Mouse (Mus musculus) limb, embryonic 13.5 days (tissue): ENCODE measurements around the gene Car15. TPM values are rescaled to one million over a fixed set of nuclear protein-coding genes. Genes with fewer than 3 reads are reported as not detected.

Source experiments
- ATAC-seq: fragments of 200-750 bp; cut with Nextera tagmentation; 2 replicates; pipeline ENCODE4 v1.8.0; 2017; ENCODE audit warnings: low read depth, moderate number of reproducible peaks, moderate TSS enrichment; ENCODE audit not compliant: low FRiP score
- H3K27ac ChIP-seq: fragments of 300-500 bp; sonication (generic); 2 replicates; pipeline ENCODE4 v1.5.1; 2015; ENCODE audit warnings: inconsistent platforms, mild to moderate bottlenecking, moderate library complexity
- H3K27me3 ChIP-seq: fragments of 300-500 bp; sonication (generic); 2 replicates; pipeline ENCODE4 v1.6.1; 2015; ENCODE audit warnings: mild to moderate bottlenecking, inconsistent platforms
- H3K36me3 ChIP-seq: fragments of 300-500 bp; sonication (generic); 2 replicates; pipeline ENCODE4 v1.6.1; 2015; ENCODE audit warnings: inconsistent platforms, mild to moderate bottlenecking, moderate library complexity
- H3K4me1 ChIP-seq: fragments of 300-500 bp; sonication (generic); 2 replicates; pipeline ENCODE4 v1.6.1; 2015; ENCODE audit warnings: inconsistent platforms
- H3K4me2 ChIP-seq: fragments of 300-500 bp; sonication (generic); replicated peaks from 2 replicates; pipeline ENCODE4 v1.6.1; 2015; ENCODE audit warnings: inconsistent platforms, mild to moderate bottlenecking, moderate library complexity
- H3K4me3 ChIP-seq: fragments of 300-500 bp; sonication (generic); 2 replicates; pipeline ENCODE4 v1.5.1; 2015; ENCODE audit warnings: moderate library complexity, mild to moderate bottlenecking, inconsistent platforms
- H3K9ac ChIP-seq: fragments of 300-500 bp; sonication (generic); 2 replicates; pipeline ENCODE4 v1.6.1; 2015; ENCODE audit warnings: mild to moderate bottlenecking, inconsistent platforms
- H3K9me3 ChIP-seq: fragments of 300-500 bp; sonication (generic); 2 replicates; pipeline ENCODE4 v1.6.1; 2016; ENCODE audit warnings: inconsistent platforms
- WGBS: fragments of 180-500 bp; shearing (Covaris S2); methylation state at CpG from one replicate; pipeline ENCODE4 v1.1.7; 2015; 5-methylcytosine and 5-hydroxymethylcytosine counted together
- polyA plus RNA-seq: library from polyadenylated mRNA; unstranded; fragments of >200 nt; fragmentation: Nextera tagmentation; extraction: Ambion mirVana; gene quantifications from 2 replicates; pipeline ENCODE4 v1.2.1, GENCODE M21; 2015

The Car15 gene
- 2.7 and 3.0 TPM in 2 replicates for polyA plus RNA-seq

DNA sequence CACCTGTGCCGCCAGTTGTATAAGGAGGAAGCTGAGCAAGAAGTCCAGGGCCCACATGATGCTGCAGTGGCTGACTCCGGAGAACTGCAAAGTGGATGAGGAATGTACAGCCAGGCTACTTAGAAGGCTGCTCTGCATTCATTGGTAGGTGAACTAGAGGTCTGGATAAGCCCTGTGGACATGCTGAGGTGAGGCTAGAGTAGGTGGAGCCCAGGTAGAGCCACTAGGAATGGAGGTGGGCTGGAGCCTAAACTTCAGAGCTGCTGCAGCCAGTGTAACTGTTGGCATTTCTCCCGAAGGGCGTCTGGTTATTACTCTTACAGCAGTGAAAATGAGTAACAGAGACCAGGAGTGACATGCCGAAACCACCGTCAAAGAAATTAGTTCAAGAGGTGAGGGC is at the start of gene Car15:
TSS of gene Car15 (minus strand) at position 314 of the 400 bp plus-strand sequence.
- Histone ChIP-seq H3K9ac (no peak within 1 kb of the TSS; the same call in 1 of the 2 replicates), H3K27me3 (peaks cover 51% of the 10 kb centered on the region), H3K27ac (0 out of 2 replicates have a peak within 1 kb of the TSS, but pooled peaks have one; percentile 4), H3K4me1 (peaks cover 11% of the 10 kb centered on the region), H3K36me3 (peaks cover 43% of the 10 kb centered on the region), H3K4me3 (no peak within 1 kb of the TSS), H3K9me3 (no peaks in the 10 kb centered on the region), H3K4me2 (no peak within 1 kb of the TSS)
- ATAC-seq: no peak
- WGBS: 70% methylated on average over 6 of the region's 6 CpGs

DNA sequence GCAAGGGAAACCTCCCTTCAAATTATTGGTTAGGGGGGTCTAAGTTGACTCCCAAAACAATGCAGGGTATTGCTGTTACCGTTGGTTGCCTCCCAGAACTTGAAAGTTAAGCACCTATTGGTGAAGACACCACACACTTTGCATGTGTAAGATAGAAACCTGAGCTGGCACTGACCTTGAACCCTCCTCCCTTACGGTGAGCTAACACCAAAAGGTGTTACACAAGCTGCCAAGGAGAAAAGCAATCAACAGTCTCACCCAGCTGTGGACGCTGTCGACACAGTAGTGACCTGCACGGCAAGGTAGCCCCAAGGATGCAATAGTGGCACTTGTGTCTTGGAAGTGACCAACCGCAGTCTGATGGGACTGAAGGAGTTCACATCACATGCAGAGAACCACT is 46.0 kb upstream of the Car15 start:
- peaks cover 7% of the 10 kb centered on the region for H3K4me1 ChIP-seq
- no peaks in the 10 kb centered on the region for H3K9me3 ChIP-seq
- H3K4me2 ChIP-seq: no peak overlapping the region
- 82% methylated on average over 6 of the region's 6 CpGs for WGBS
- no peak for ATAC-seq
- no peaks in the 10 kb centered on the region for H3K27me3 ChIP-seq
- H3K36me3 ChIP-seq: peaks cover 35% of the 10 kb centered on the region
- H3K9ac ChIP-seq: no peak overlapping the region
- no peak overlapping the region for H3K27ac ChIP-seq
- H3K4me3 ChIP-seq: no peak overlapping the region

DNA sequence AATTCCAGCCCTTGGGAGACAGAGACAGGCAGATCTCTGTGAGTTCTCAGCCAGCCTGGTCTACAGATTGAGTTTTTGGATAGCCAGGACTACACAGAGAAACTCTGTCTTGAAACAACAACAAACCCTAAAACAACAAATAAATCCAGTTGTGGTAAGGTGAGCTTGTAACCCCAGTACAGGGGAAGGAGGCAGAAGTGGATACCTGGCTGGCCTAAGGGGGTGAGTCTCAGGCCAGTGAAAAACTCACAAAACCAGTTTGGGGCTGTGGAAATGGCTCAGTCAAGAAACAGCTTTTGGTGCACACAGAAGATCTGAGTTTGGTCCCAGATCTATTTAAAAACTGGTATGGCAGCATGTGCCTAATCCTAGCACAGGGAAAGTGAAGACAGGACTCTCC is 44.0 kb upstream of the Car15 start:
- no peak for ATAC-seq
- H3K36me3 ChIP-seq: peaks cover 54% of the 10 kb centered on the region

DNA sequence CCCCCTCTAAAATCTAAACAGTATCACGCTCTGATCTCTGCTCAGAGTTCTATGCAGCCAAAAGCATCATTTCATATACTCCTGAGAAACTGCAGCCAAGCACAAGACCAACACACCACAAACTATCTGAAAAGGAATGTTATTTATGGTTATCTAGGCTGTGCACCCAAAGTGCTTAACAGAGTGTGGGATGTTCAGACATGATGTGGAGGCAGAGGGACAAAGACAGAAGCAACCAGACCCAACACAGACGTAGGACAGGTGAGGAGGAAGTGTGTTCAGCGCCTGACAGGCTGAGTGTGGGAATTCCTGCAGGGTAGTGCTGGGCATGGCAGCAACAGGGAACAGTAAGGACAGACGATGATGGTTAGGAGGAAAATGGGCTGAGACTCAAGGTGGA is 41.4 kb upstream of the Car15 start:
- H3K36me3 ChIP-seq: peaks cover 43% of the 10 kb centered on the region
- H3K27me3 ChIP-seq: no peaks in the 10 kb centered on the region
- no peak overlapping the region for H3K4me2 ChIP-seq
- no peak overlapping the region for H3K4me3 ChIP-seq
- ATAC-seq: no peak
- no peak overlapping the region for H3K27ac ChIP-seq
- no peaks in the 10 kb centered on the region for H3K9me3 ChIP-seq
- peaks cover 4% of the 10 kb centered on the region; the same call in 1 of the 2 replicates for H3K4me1 ChIP-seq
- no peak overlapping the region for H3K9ac ChIP-seq
- WGBS: 88% methylated on average over 4 of the region's 4 CpGs

More for the DNA sequence above, 44.0 kb upstream of the Car15 start:
- peaks cover 7% of the 10 kb centered on the region for H3K4me1 ChIP-seq
- no peaks in the 10 kb centered on the region for H3K9me3 ChIP-seq
- H3K27me3 ChIP-seq: no peaks in the 10 kb centered on the region
- H3K4me3 ChIP-seq: no peak overlapping the region
- H3K4me2 ChIP-seq: no peak overlapping the region
- H3K9ac ChIP-seq: no peak overlapping the region
- H3K27ac ChIP-seq: no peak overlapping the region

DNA sequence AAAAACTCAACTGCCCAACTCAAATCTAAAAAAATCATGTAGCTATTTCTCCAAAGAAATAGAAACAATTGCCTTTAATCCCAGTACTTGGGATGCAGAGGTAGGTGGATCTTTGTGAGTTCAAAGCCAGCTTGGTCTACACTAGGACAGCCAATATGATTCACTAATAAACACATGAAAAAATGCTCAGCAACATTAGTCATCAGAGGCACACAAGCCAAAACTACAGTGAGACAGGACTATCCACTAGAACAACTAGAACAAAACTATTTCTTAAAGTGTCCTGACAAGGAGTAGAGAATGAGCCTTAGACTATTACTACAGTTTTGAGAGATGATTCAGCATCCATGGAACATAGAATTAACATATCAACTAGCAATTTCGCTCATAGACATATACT is 37.9 kb upstream of the Car15 start:
- Histone ChIP-seq H3K4me2 (no peak overlapping the region), H3K4me1 (0 out of 2 replicates have a peak, but pooled peaks cover 3% of the 10 kb centered on the region), H3K27me3 (no peaks in the 10 kb centered on the region), H3K36me3 (peaks cover 51% of the 10 kb centered on the region), H3K9me3 (no peaks in the 10 kb centered on the region), H3K4me3 (no peak overlapping the region), H3K9ac (no peak overlapping the region), H3K27ac (no peak overlapping the region)
- 93% methylated on average over 1 of the region's 1 CpGs for WGBS
- no peak for ATAC-seq

GRCm38 (mm10) chr16:17875174-17875573 is 37.0 kb upstream of the Car15 start:
- 80% methylated on average over 4 of the region's 4 CpGs for WGBS

DNA sequence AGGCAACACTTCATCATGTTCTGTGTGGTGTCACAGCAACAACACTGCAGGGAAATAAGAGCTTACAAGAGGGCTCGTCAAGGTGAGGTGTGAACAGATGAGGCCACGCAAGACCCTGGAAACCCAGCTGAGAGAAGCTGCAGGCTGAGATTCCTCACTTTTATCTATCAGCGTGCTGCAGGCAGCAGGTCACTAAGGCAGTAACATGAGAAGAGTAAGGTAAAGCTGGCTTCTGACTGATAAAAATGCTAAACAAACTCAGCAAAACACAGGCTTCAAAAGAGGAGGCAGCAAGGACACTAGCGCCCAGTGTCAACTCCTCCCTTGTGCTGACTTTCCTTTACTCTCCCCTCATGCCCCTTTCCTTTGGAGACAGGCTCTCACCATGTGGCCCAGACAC is 34.8 kb upstream of the Car15 start:
- Histone ChIP-seq H3K27me3 (no peaks in the 10 kb centered on the region), H3K27ac (no peak overlapping the region), H3K9ac (no peak overlapping the region), H3K4me1 (0 out of 2 replicates have a peak, but pooled peaks cover 3% of the 10 kb centered on the region), H3K9me3 (no peaks in the 10 kb centered on the region), H3K36me3 (peaks cover 58% of the 10 kb centered on the region), H3K4me3 (no peak overlapping the region), H3K4me2 (no peak overlapping the region)
- ATAC-seq: no peak
- WGBS: 40% methylated on average over 4 of the region's 4 CpGs

More at GRCm38 (mm10) chr16:17875174-17875573, 37.0 kb upstream of the Car15 start:
- H3K4me3 ChIP-seq: no peak overlapping the region
- H3K27me3 ChIP-seq: no peaks in the 10 kb centered on the region
- no peaks in the 10 kb centered on the region for H3K9me3 ChIP-seq
- no peak overlapping the region for H3K27ac ChIP-seq
- H3K4me2 ChIP-seq: no peak overlapping the region
- ATAC-seq: no peak
- peaks cover 60% of the 10 kb centered on the region for H3K36me3 ChIP-seq
- no peak overlapping the region for H3K9ac ChIP-seq
- H3K4me1 ChIP-seq: 0 out of 2 replicates have a peak, but pooled peaks cover 3% of the 10 kb centered on the region

DNA sequence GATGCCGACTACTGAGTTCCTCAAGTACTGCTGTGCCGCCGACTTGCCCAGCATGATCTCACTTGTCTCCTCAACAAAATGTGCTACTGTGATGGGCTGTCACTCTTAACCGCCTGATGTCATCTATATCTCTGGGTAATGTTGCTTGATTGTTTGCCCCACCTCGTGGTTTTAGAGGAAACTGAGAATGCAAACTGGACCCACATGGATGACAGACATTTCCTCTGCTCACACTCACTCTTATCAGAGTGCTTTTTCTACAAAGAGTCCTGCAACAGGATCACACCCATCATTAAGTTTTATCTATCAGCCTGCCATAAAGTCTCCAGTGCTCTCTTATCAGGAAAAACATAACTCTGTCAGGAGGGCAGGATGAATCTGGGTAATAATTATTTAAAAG is 33.1 kb upstream of the Car15 start:
- H3K36me3 ChIP-seq: peaks cover 59% of the 10 kb centered on the region
- 87% methylated on average over 5 of the region's 5 CpGs for WGBS
- H3K9ac ChIP-seq: no peak overlapping the region
- 0 out of 2 replicates have a peak, but pooled peaks cover 3% of the 10 kb centered on the region for H3K4me1 ChIP-seq
- no peak for ATAC-seq
- H3K4me2 ChIP-seq: no peak overlapping the region
- H3K4me3 ChIP-seq: no peak overlapping the region
- H3K27me3 ChIP-seq: no peaks in the 10 kb centered on the region
- no peaks in the 10 kb centered on the region for H3K9me3 ChIP-seq
- H3K27ac ChIP-seq: no peak overlapping the region

GRCm38 (mm10) chr16:17865770-17866169 is 27.6 kb upstream of the Car15 start:
- no peak for ATAC-seq
- Histone ChIP-seq H3K27ac (no peak overlapping the region), H3K4me3 (no peak overlapping the region), H3K4me1 (no peaks in the 10 kb centered on the region), H3K27me3 (no peaks in the 10 kb centered on the region), H3K9me3 (no peaks in the 10 kb centered on the region), H3K4me2 (no peak overlapping the region), H3K9ac (no peak overlapping the region), H3K36me3 (peaks cover 58% of the 10 kb centered on the region)
- WGBS: 54% methylated on average over 6 of the region's 6 CpGs

GRCm38 (mm10) chr16:17865293-17865692 is 27.1 kb upstream of the Car15 start:
- no peaks in the 10 kb centered on the region for H3K4me1 ChIP-seq
- 86% methylated on average over 2 of the region's 2 CpGs for WGBS
- H3K9ac ChIP-seq: no peak overlapping the region
- no peak overlapping the region for H3K4me2 ChIP-seq
- H3K9me3 ChIP-seq: no peaks in the 10 kb centered on the region
- peaks cover 58% of the 10 kb centered on the region for H3K36me3 ChIP-seq
- no peaks in the 10 kb centered on the region for H3K27me3 ChIP-seq
- no peak overlapping the region for H3K27ac ChIP-seq
- ATAC-seq: no peak
- H3K4me3 ChIP-seq: no peak overlapping the region

DNA sequence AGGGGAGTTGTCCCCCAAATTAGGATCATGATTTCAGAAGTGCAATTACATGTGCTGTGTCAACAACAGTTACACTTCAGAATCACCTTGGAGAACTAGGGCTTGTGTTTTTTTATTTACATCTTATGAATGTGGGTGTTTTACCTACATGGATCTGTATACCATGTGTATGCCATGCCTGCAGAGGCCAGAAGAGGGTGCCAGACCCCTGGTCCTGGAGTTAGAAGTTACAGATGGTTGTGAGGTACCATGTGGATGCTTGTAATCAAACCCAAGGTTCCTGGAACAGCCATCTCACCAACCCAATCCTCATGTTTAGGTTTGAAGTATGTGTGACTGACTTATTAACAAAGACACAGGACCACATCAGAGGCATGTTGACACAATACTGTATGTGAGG is 20.4 kb upstream of the Car15 start:
- no peak for ATAC-seq
- Histone ChIP-seq H3K27ac (no peak overlapping the region), H3K36me3 (peaks cover 69% of the 10 kb centered on the region), H3K4me3 (no peak overlapping the region), H3K9ac (no peak overlapping the region), H3K4me2 (no peak overlapping the region), H3K27me3 (no peaks in the 10 kb centered on the region), H3K4me1 (no peaks in the 10 kb centered on the region), H3K9me3 (no peaks in the 10 kb centered on the region)

DNA sequence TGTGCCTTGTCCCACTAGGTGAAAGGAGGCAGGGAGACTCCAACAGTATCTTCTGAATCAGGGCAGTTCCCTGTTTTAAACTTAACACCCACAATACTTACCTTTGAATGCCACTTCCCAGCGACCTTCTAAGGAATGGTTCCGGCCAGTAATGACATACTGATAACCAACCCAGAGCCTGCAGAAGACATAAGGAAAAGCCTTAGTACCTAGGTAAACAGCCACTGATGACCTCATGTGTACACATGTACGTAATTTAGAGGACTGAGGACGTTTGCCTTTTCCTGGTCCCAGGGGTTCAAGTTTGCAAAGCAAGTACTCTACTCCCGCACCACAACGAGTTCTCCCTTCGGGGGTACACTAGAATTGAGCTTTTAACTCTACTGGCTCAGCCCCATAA is 19.0 kb upstream of the Car15 start:
- Histone ChIP-seq H3K4me2 (no peak overlapping the region), H3K4me3 (no peak overlapping the region), H3K27me3 (no peaks in the 10 kb centered on the region), H3K27ac (no peak overlapping the region), H3K36me3 (peaks cover 81% of the 10 kb centered on the region), H3K9me3 (no peaks in the 10 kb centered on the region), H3K9ac (no peak overlapping the region), H3K4me1 (no peaks in the 10 kb centered on the region)
- no peak for ATAC-seq
- WGBS: 90% methylated on average over 7 of the region's 7 CpGs

DNA sequence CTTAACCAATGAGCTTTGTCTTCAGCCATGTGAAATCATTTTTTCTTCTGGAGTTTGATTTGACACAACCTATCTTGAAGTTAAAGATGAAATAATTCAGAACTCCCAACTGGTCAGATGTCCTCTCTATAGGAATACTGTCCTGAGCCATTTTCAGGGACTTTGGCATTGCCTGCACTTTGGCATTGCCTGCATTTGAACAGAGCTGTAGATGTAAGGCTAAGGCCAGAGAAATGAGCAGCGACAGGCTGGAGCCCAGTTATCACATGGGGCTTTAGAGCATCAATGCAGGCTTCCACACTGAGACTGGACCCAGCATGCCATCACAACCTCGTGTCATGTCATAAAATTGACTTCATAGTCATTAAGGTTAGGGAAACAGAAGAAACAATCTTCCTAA is 15.1 kb upstream of the Car15 start:
- Histone ChIP-seq H3K4me1 (no peaks in the 10 kb centered on the region), H3K36me3 (peaks cover 89% of the 10 kb centered on the region), H3K4me2 (no peak overlapping the region)

More for the DNA sequence above, 15.1 kb upstream of the Car15 start:
- 84% methylated on average over 2 of the region's 2 CpGs for WGBS
- no peaks in the 10 kb centered on the region for H3K9me3 ChIP-seq
- no peaks in the 10 kb centered on the region for H3K27me3 ChIP-seq
- no peak overlapping the region for H3K27ac ChIP-seq
- no peak overlapping the region for H3K4me3 ChIP-seq
- no peak for ATAC-seq
- H3K9ac ChIP-seq: no peak overlapping the region
